Mouse (Mus musculus) testis, adult 2 months (tissue): ENCODE data around the gene Aif1. TPM values are rescaled to one million over a fixed set of nuclear protein-coding genes. Genes with fewer than 3 reads are reported as not detected.

Source experiments
- H3K27ac ChIP-seq: fragments of 200-500 bp; 2 replicates; pipeline ENCODE4 v1.5.1; 2012; ENCODE audit warnings: low read depth, low read length; ENCODE audit not compliant: control insufficient read depth, insufficient read depth
- H3K27me3 ChIP-seq: fragments of 200-500 bp; 2 replicates; pipeline ENCODE4 v1.6.1; 2012; ENCODE audit warnings: mild to moderate bottlenecking, low read length, moderate library complexity; ENCODE audit not compliant: control insufficient read depth, insufficient read depth
- H3K36me3 ChIP-seq: fragments of 200-500 bp; 2 replicates; pipeline ENCODE4 v1.6.1; 2012; ENCODE audit warnings: mild to moderate bottlenecking, low read length; ENCODE audit not compliant: control insufficient read depth, insufficient read depth
- H3K4me1 ChIP-seq: fragments of 200-500 bp; 2 replicates; pipeline ENCODE4 v1.6.1; 2012; ENCODE audit warnings: low read length; ENCODE audit not compliant: control insufficient read depth, insufficient read depth
- H3K4me3 ChIP-seq: fragments of 200-500 bp; 2 replicates; pipeline ENCODE4 v1.5.1; 2012; ENCODE audit warnings: low read depth, mild to moderate bottlenecking, low read length, moderate library complexity, mixed read lengths; ENCODE audit not compliant: control insufficient read depth
- CTCF ChIP-seq: fragments of 200-500 bp; IDR thresholded peaks from 2 replicates; pipeline ENCODE4 v1.5.1; 2012; ENCODE audit warnings: low read depth, mild to moderate bottlenecking, inconsistent platforms, low read length, moderate library complexity; ENCODE audit not compliant: control insufficient read depth, insufficient read depth, insufficient replicate concordance
- POLR2A ChIP-seq: fragments of 200-500 bp; IDR thresholded peaks from 2 replicates; pipeline ENCODE4 v1.6.1; 2012; ENCODE audit warnings: low read depth, mild to moderate bottlenecking, inconsistent platforms, low read length, moderate library complexity; ENCODE audit not compliant: control insufficient read depth
- polyA plus RNA-seq: library from polyadenylated mRNA; depleted of rRNA; stranded (reverse); fragments of >200 nt; gene quantifications from 2 replicates; pipeline ENCODE4 v1.2.3, GENCODE M21; 2012

The Aif1 gene
- polyA plus RNA-seq, 1 experiment, result 444 TPM

DNA sequence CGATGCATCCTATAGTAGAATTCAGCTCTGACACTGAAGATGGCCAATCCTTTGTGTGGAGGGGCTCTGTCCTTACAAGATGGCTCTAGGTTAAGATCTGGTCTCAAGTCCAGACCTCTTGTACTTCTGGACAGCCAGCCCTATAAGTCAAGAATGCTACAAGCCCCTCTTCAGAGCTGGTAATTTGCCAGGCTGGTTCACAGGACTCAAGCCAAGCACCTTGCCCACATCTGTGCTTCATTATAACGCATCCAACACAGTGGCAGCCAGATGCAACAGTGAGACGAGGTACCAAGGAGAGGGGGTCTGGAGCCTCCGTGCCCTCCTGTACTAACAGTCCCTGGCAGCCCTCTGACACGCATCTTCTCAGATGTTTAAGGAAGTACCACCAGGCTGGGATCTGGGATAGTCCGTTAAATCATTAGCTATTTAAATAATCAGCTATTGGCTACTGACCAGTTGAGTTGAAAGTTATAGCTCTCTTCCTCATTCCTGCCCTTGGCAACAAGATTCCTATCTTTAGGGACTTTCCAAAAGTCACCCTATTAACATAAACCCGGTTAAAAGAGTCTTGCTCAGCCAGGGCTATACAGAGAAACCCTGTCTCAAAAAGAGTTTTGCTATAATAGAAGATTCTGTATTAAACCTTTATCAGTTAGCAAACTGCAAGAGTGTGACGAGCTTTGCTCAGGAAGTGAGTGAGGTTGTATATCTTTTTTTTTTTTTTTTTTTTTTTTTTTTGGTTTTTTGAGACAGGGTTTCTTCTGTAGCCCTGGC lies 1.5 kb downstream of the Aif1 start:
- Histone ChIP-seq H3K4me3 (peak overlapping the region; percentile 94), H3K4me1 (no peaks in the 10 kb centered on the region), H3K27me3 (no peaks in the 10 kb centered on the region), H3K27ac (no peak overlapping the region), H3K36me3 (no peaks in the 10 kb centered on the region)
- TF ChIP-seq POLR2A (no peak), CTCF (no peak)

GRCm38 (mm10) chr17:35173329-35173728 lies 2.5 kb downstream of the Aif1 start:
- H3K4me3 ChIP-seq, result peak overlapping the region; percentile 81
- no peak for TF ChIP-seq CTCF
- TF ChIP-seq POLR2A, result no peak
- H3K27ac ChIP-seq, result no peak overlapping the region
- H3K36me3 ChIP-seq, result no peaks in the 10 kb centered on the region
- H3K27me3 ChIP-seq, result no peaks in the 10 kb centered on the region
- no peaks in the 10 kb centered on the region for H3K4me1 ChIP-seq

GRCm38 (mm10) chr17:35172445-35173234 lies 3.2 kb downstream of the Aif1 start:
- Histone ChIP-seq H3K27me3 (no peaks in the 10 kb centered on the region), H3K4me3 (peak overlapping the region; percentile 81), H3K27ac (peak overlapping the region; percentile 39), H3K36me3 (no peaks in the 10 kb centered on the region), H3K4me1 (no peaks in the 10 kb centered on the region)
- TF ChIP-seq CTCF, result no peak
- no peak for TF ChIP-seq POLR2A

DNA sequence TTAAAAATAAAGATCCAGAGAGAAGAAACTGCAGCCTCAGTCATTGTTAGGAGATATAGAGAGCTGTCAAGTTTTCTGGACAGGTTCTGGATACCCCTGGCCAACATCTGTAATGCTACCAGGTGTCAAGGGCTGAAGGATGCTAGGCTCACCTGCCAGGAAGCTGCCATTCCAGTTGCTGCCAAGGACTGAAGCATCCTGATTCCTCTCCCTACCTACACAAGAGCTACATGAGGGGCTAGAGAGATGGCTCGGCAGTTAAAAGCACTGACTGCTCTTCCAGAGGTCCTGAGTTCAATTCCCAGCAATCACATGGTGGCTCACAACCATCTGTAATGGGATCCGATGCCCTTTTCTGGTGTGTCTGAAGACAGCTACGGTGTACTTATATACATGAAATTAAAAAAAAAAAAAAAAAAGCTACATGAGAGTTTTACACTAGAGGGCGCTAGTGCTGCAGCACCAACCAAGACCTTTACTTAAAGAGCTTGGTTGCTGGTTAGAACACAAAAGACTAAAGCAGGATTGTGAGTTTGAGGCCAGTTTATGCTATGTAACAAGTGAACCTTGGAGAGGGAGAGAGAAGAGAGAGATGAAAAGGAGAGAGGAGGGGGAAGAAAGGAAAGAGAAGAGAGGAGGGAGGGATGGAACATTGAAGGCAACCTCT lies 7.2 kb downstream of the Aif1 start:
- no peak for TF ChIP-seq CTCF
- TF ChIP-seq POLR2A, result no peak
- Histone ChIP-seq H3K27me3 (no peaks in the 10 kb centered on the region), H3K4me1 (no peaks in the 10 kb centered on the region), H3K27ac (no peak overlapping the region), H3K36me3 (peaks cover 1% of the 10 kb centered on the region), H3K4me3 (no peak overlapping the region)

- peaks cover 1% of the 10 kb centered on the region for H3K36me3 ChIP-seq
- H3K4me3 ChIP-seq, result no peak overlapping the region; the same call in 1 of the 2 replicates
- no peaks in the 10 kb centered on the region for H3K27me3 ChIP-seq
- TF ChIP-seq POLR2A, result no peak
- no peak for TF ChIP-seq CTCF
- no peak overlapping the region for H3K27ac ChIP-seq
- peaks cover 3% of the 10 kb centered on the region; the same call in 1 of the 2 replicates for H3K4me1 ChIP-seq
Measured at GRCm38 (mm10) chr17:35167794-35168193, 8.1 kb downstream of the Aif1 start.

DNA sequence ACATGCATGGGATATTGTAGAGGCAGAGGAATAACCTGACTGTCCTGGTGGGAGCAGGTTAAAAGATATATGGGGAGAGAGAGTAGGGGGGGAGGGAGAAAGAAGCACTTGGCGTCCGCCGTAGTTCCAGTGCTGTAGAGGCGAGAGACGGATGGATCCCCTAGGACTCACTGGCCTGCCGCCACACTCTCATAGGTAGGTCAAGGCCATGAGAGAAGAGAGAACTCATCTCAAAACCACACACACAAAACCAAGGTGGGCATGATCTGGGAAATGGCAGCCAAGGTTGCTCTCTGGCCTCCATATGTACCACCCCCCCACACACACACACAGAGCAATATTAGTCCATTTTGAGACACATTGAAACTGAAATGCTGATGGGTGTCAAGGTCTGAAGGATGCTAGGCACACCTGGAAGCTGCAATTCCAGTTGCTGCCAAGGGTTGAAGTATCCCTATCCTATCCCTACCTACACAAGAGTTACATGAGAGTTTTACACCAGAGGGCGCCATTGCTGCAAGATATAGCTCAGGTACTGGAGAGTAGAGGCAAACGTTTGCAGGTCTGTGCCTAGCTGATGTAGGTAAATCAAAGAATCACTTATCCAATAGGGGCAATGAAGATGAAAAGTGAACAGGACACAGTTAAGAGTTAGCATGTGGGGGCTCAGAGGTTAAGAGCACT lies 9.4 kb downstream of the Aif1 start:
- Histone ChIP-seq H3K4me3 (peak overlapping the region; percentile 58), H3K4me1 (peaks cover 4% of the 10 kb centered on the region), H3K27ac (no peak overlapping the region), H3K27me3 (no peaks in the 10 kb centered on the region), H3K36me3 (peaks cover 1% of the 10 kb centered on the region)
- TF ChIP-seq CTCF, result no peak
- TF ChIP-seq POLR2A, result no peak
